Mouse (Mus musculus) lung, embryonic 14.5 days (tissue): Measurements from ENCODE around the gene Mcam. TPM values are rescaled to one million over a fixed set of nuclear protein-coding genes. Genes with fewer than 3 reads are reported as not detected.
"Not testable (repeated sequence)": the region's sequence is repeated elsewhere in the genome, so short reads cannot be mapped to it uniquely, and the experiment has no call there.

Experiments
- ATAC-seq: fragments of 200-750 bp; cut with Nextera tagmentation; 2 replicates; pipeline ENCODE4 v1.8.0; 2017; ENCODE audit warnings: mild to moderate bottlenecking, moderate TSS enrichment, moderate library complexity; ENCODE audit not compliant: insufficient read depth
- DNase-seq: peaks from one replicate; pipeline ENCODE4 v3.0.0-alpha.2; 2015
- H3K27ac ChIP-seq: fragments of 300-500 bp; sonication (generic); 2 replicates; pipeline ENCODE4 v1.5.1; 2014; ENCODE audit warnings: low read depth, mild to moderate bottlenecking, moderate library complexity
- H3K27me3 ChIP-seq: fragments of 300-500 bp; sonication (generic); 2 replicates; pipeline ENCODE4 v1.6.1; 2014; ENCODE audit warnings: low read length, control low read depth; ENCODE audit not compliant: insufficient read depth
- H3K36me3 ChIP-seq: fragments of 300-500 bp; sonication (generic); 2 replicates; pipeline ENCODE4 v1.6.1; 2014; ENCODE audit warnings: control low read depth; ENCODE audit not compliant: insufficient read depth
- H3K4me1 ChIP-seq: fragments of 300-500 bp; sonication (generic); 2 replicates; pipeline ENCODE4 v1.6.1; 2014; ENCODE audit warnings: antibody characterized with exemption, control low read depth; ENCODE audit not compliant: insufficient read depth
- H3K4me2 ChIP-seq: fragments of 300-500 bp; sonication (generic); 2 replicates; pipeline ENCODE4 v1.6.1; 2014; ENCODE audit warnings: mild to moderate bottlenecking
- H3K4me3 ChIP-seq: fragments of 300-500 bp; sonication (generic); 2 replicates; pipeline ENCODE4 v1.5.1; 2014; ENCODE audit warnings: low read depth, low read length
- H3K9ac ChIP-seq: fragments of 300-500 bp; sonication (generic); 2 replicates; pipeline ENCODE4 v1.6.1; 2014
- H3K9me3 ChIP-seq: fragments of 300-500 bp; sonication (generic); 2 replicates; pipeline ENCODE4 v1.6.1; 2016; ENCODE audit warnings: low read depth, low read length, control low read depth
- CTCF ChIP-seq: IDR thresholded peaks from 2 replicates; pipeline ENCODE4 v1.5.1; 2016; ENCODE audit warnings: antibody characterized with exemption, low read depth
- WGBS: fragments of 180-500 bp; shearing (Covaris S2); extraction: QIAGEN DNeasy Blood & Tissue Kit; methylation state at CpG from one replicate; pipeline ENCODE4 v1.1.7; 2014; 5-methylcytosine and 5-hydroxymethylcytosine counted together
- polyA plus RNA-seq: library from polyadenylated mRNA; unstranded; fragments of >200 nt; fragmentation: Nextera tagmentation; extraction: Ambion mirVana; gene quantifications from 2 replicates; pipeline ENCODE4 v1.2.1, GENCODE M21; 2014

The Mcam gene
- polyA plus RNA-seq, 1 experiment from 2014 or later = 84.9 TPM

GRCm38 (mm10) chr9:44109360-44110095, 24.7 kb upstream of the Mcam start:
- no peak overlapping the region for H3K27ac ChIP-seq
- H3K9ac ChIP-seq = peak overlapping the region; percentile 41; the same call in 1 of the 2 replicates
- peak overlapping the region; percentile 27 for H3K4me3 ChIP-seq
- ATAC-seq = no peak
- peak; percentile 85 for TF ChIP-seq CTCF
- peak overlapping the region; percentile 59 for H3K4me2 ChIP-seq
- DNase-seq = peak; percentile 87
- peaks cover 27% of the 10 kb centered on the region for H3K4me1 ChIP-seq
- H3K27me3 ChIP-seq = no peaks in the 10 kb centered on the region
- 18% methylated on average over 9 of the region's 9 CpGs for WGBS
- no peaks in the 10 kb centered on the region for H3K9me3 ChIP-seq
- H3K36me3 ChIP-seq = peaks cover 41% of the 10 kb centered on the region

GRCm38 (mm10) chr9:44111909-44112308, 22.4 kb upstream of the Mcam start:
- peak overlapping the region; percentile 74; the same call in 1 of the 2 replicates for H3K4me3 ChIP-seq
- H3K9me3 ChIP-seq = not testable (repeated sequence)

GRCm38 (mm10) chr9:44113105-44113789, 21.0 kb upstream of the Mcam start, which contains the start of the genes Gm49380 and Rnf26:
TSS of gene Gm49380 (minus strand) at chr9:44113500.
TSS of gene Rnf26 (minus strand) at chr9:44113517.
- Histone ChIP-seq H3K4me3 (peak within 1 kb of the TSS; percentile 74), H3K36me3 (peaks cover 21% of the 10 kb centered on the region), H3K4me2 (peak within 1 kb of the TSS; percentile 60), H3K4me1 (peaks cover 11% of the 10 kb centered on the region), H3K9me3 (no peaks in the 10 kb centered on the region), H3K27ac (peak within 1 kb of the TSS; percentile 72), H3K9ac (peak within 1 kb of the TSS; percentile 82), H3K27me3 (no peaks in the 10 kb centered on the region)
- no peak for TF ChIP-seq CTCF
- peak; percentile 94 for ATAC-seq
- under 1% methylated on average over 50 of the region's 51 CpGs for WGBS
- peak; percentile 98 for DNase-seq

More at GRCm38 (mm10) chr9:44111909-44112308, 22.4 kb upstream of the Mcam start:
- H3K4me1 ChIP-seq = peaks cover 21% of the 10 kb centered on the region
- H3K36me3 ChIP-seq = peaks cover 29% of the 10 kb centered on the region
- DNase-seq, ATAC-seq, H3K27ac ChIP-seq, H3K9ac ChIP-seq, H3K27me3 ChIP-seq: not testable (repeated sequence)
- 48% methylated on average over 10 of the region's 12 CpGs for WGBS
- peak overlapping the region; percentile 60 for H3K4me2 ChIP-seq

DNA sequence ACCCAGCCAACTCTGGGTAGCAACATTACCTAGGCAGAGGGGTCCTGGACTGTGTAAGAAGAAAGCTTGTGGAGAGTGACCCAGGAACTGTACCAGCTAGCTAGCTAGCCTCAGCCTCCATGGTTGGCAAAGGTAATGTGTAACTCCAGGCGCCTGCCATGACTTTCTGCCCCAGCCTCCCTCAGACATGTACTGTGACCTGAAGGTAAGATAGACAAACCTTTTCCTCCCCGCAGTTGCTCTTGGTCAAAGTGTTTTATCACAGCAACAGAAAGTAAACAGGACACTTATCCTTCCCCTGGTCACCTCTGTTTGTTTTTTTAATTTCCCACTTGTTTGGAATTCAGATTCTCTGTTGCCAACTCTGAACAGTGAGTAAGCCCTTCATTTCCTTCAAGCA, 19.8 kb upstream of the Mcam start:
- H3K4me3 ChIP-seq = no peak overlapping the region
- 58% methylated on average over 2 of the region's 2 CpGs for WGBS
- TF ChIP-seq CTCF = no peak
- H3K9me3 ChIP-seq = no peaks in the 10 kb centered on the region
- H3K4me2 ChIP-seq = peak overlapping the region; percentile 53; the same call in 1 of the 2 replicates
- DNase-seq = no peak
- ATAC-seq = no peak
- no peak overlapping the region for H3K9ac ChIP-seq
- peaks cover 10% of the 10 kb centered on the region; the same call in 1 of the 2 replicates for H3K36me3 ChIP-seq
- H3K4me1 ChIP-seq = peaks cover 7% of the 10 kb centered on the region
- H3K27me3 ChIP-seq = no peaks in the 10 kb centered on the region
- H3K27ac ChIP-seq = no peak overlapping the region

DNA sequence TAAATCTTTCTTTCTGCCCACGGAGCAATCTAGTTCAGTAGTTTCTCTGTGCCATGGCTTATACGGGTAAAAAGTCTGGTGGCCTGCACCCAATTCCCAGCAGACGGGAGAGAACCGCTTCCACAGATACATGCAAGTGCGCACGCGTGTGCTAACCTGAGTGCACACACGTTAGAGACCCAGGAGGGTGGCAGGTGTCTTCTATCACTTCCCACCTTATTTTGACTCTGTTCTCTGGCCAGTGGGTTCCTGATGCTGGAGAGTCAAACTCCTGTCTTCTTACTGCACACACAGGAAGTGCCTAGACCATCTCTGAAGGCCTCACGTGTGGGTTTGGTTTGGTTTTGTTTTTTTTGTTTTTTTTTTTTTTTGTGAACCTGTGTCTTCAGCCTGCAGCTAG, 18.7 kb upstream of the Mcam start:
- H3K9me3 ChIP-seq = no peaks in the 10 kb centered on the region
- DNase-seq (no peak), ATAC-seq (no peak)
- no peak overlapping the region for H3K4me3 ChIP-seq
- 78% methylated on average over 9 of the region's 9 CpGs for WGBS
- H3K27ac ChIP-seq = no peak overlapping the region
- no peak overlapping the region for H3K9ac ChIP-seq
- H3K4me2 ChIP-seq = no peak overlapping the region
- no peaks in the 10 kb centered on the region for H3K4me1 ChIP-seq
- no peak for TF ChIP-seq CTCF
- H3K27me3 ChIP-seq = no peaks in the 10 kb centered on the region
- peaks cover under 1% of the 10 kb centered on the region; the same call in 1 of the 2 replicates for H3K36me3 ChIP-seq

DNA sequence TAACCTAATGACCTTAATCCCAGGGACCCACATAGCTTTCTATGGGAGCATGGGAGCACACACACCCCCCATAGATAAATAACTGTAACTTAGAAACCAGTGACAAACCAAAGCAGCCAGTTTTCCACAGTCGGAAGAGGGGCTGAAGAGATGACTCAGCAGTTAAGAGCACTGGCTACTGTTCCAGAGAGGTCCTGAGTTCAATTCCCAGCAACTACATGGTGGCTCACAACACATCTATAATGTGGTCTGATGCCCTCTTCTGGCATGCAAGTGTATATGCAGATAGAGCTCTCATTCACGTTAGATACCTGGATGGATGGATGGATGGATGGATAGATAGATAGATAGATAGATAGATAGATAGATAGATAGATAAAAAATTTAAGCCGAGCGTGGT, 18.1 kb upstream of the Mcam start:
- H3K4me1 ChIP-seq = no peaks in the 10 kb centered on the region
- DNase-seq = no peak
- no peaks in the 10 kb centered on the region for H3K9me3 ChIP-seq
- no peaks in the 10 kb centered on the region for H3K36me3 ChIP-seq
- H3K27ac ChIP-seq = no peak overlapping the region
- no peak overlapping the region for H3K4me3 ChIP-seq
- H3K27me3 ChIP-seq = no peaks in the 10 kb centered on the region
- TF ChIP-seq CTCF = peak; percentile 36
- 89% methylated on average over 4 of the region's 4 CpGs for WGBS
- no peak overlapping the region for H3K4me2 ChIP-seq
- H3K9ac ChIP-seq = no peak overlapping the region
- ATAC-seq = no peak

DNA sequence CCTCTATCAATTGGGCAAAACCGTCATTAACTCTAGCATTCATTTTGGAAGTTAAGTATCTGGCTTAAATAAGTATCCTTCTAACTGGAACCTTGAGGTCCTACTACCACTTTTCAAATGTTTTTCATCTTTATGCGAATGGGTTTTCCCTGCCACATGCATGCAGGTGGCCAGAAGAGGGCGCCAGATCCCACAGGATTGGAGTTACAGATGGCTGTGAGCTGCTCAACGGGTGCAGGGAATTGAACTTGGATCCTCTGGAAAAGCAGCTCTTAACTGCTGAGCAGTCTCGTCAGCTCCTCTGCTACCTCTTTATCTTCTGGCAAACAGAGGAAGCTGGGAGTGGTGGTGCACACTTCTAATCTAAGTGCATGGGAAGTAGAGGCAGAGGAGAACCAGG, 15.3 kb upstream of the Mcam start:
- H3K9me3 ChIP-seq = no peaks in the 10 kb centered on the region
- 57% methylated on average over 5 of the region's 5 CpGs for WGBS
- DNase-seq = peak; percentile 52
- H3K27me3 ChIP-seq = no peaks in the 10 kb centered on the region
- no peak overlapping the region for H3K4me2 ChIP-seq
- TF ChIP-seq CTCF = peak; percentile 67
- no peak for ATAC-seq
- no peaks in the 10 kb centered on the region for H3K36me3 ChIP-seq
- H3K4me3 ChIP-seq = no peak overlapping the region
- no peak overlapping the region for H3K9ac ChIP-seq
- H3K27ac ChIP-seq = no peak overlapping the region
- H3K4me1 ChIP-seq = no peaks in the 10 kb centered on the region
